Mouse (Mus musculus) urinary bladder, postnatal 36 days (tissue): Measurements from ENCODE around the gene Gm20878.
"Not testable (repeated sequence)": the region's sequence is repeated elsewhere in the genome, so short reads cannot be mapped to it uniquely, and the experiment has no call there.

ENCODE experiments used
- DNase-seq, 2 experiments: peaks; one replicate each; pipeline ENCODE4 v3.0.0; 2022; ENCODE audit warnings: low spot score in 2 of 2, mixed read lengths in 1 of 2

Gene Gm20878

GRCm38 (mm10) chr4:41941272-41941671 lies at the start of gene Gm20878:
Gm20878 (plus strand) TSS chr4:41941572.
- not testable (repeated sequence) for DNase-seq

GRCm38 (mm10) chr4:41903310-41903709 lies 38.1 kb upstream of the Gm20878 start, which contains the start of gene Gm21541:
Gm21541 (plus strand) TSS chr4:41903610.
- DNase-seq = not testable (repeated sequence)

GRCm38 (mm10) chr4:41965758-41966157 lies 24.4 kb downstream of the Gm20878 start, which contains the start of gene Fam205a4:
Fam205a4 (plus strand) TSS chr4:41966058.
- not testable (repeated sequence) for DNase-seq
